Comparison of ENCODE assay signal across 27 mouse cellular contexts in genomic region chr10:64483281-64483680, GRCm38 (mm10).
"Had no signal": no experiment of that assay in that cellular context is flagged by ENCODE, and none has a peak within 500 bp of the region (broad histone marks: within the 10 kb centered on the region; RNA-seq: fewer than 3 reads in every experiment).

No protein-coding gene starts in this region.

- H3K27ac ChIP-seq: kidney, embryonic 15.5 days; limb, embryonic 12.5 days; limb, embryonic 15.5 days; liver, embryonic 12.5 days; liver, embryonic 15.5 days; lung, embryonic 15.5 days; midbrain, embryonic 10.5 days; midbrain, embryonic 13.5 days; neural tube, embryonic 13.5 days; stomach, embryonic 15.5 days had no signal

- H3K4me3 ChIP-seq: kidney, embryonic 15.5 days; limb, embryonic 12.5 days; limb, embryonic 15.5 days; liver, embryonic 12.5 days; liver, embryonic 15.5 days; lung, embryonic 15.5 days; megakaryocyte, embryonic 14.5 days; midbrain, embryonic 10.5 days; midbrain, embryonic 13.5 days; myocyte; neural tube, embryonic 13.5 days; stomach, embryonic 15.5 days had no signal

- DNase-seq: kidney, adult 2 months; kidney, postnatal 10 days; kidney, postnatal 36 days; layer of hippocampus, postnatal 36 days; left cerebral cortex, postnatal 4 days; lung, adult 18-20 months; lung, postnatal 10 days; lung, postnatal 36 days; retina, postnatal 1 day; right cerebral cortex, postnatal 14 days; right cerebral cortex, postnatal 4 days; thymus, adult 2 months; thymus, postnatal 14 days; thymus, postnatal 4 days had no signal

- H3K27me3 ChIP-seq: kidney, embryonic 15.5 days; limb, embryonic 12.5 days; limb, embryonic 15.5 days; liver, embryonic 12.5 days; liver, embryonic 15.5 days; lung, embryonic 15.5 days; megakaryocyte, embryonic 14.5 days; midbrain, embryonic 13.5 days; neural tube, embryonic 13.5 days; stomach, embryonic 15.5 days had no signal

- H3K9me3 ChIP-seq: kidney, embryonic 15.5 days; limb, embryonic 12.5 days; limb, embryonic 15.5 days; liver, embryonic 12.5 days; liver, embryonic 15.5 days; lung, embryonic 15.5 days; midbrain, embryonic 10.5 days; midbrain, embryonic 13.5 days; neural tube, embryonic 13.5 days; stomach, embryonic 15.5 days had no signal

- H3K36me3 ChIP-seq: kidney, embryonic 15.5 days; limb, embryonic 12.5 days; limb, embryonic 15.5 days; liver, embryonic 12.5 days; liver, embryonic 15.5 days; lung, embryonic 15.5 days; midbrain, embryonic 10.5 days; midbrain, embryonic 13.5 days; neural tube, embryonic 13.5 days; stomach, embryonic 15.5 days had no signal

- H3K4me2 ChIP-seq: kidney, embryonic 15.5 days; limb, embryonic 12.5 days; limb, embryonic 15.5 days; liver, embryonic 12.5 days; liver, embryonic 15.5 days; lung, embryonic 15.5 days; midbrain, embryonic 13.5 days; neural tube, embryonic 13.5 days; stomach, embryonic 15.5 days had no signal

- H3K9ac ChIP-seq: kidney, embryonic 15.5 days; limb, embryonic 12.5 days; limb, embryonic 15.5 days; liver, embryonic 12.5 days; liver, embryonic 15.5 days; lung, embryonic 15.5 days; midbrain, embryonic 13.5 days; neural tube, embryonic 13.5 days; stomach, embryonic 15.5 days had no signal

- H3K4me1 ChIP-seq: kidney, embryonic 15.5 days; limb, embryonic 15.5 days; liver, embryonic 12.5 days; liver, embryonic 15.5 days; lung, embryonic 15.5 days; megakaryocyte, embryonic 14.5 days; midbrain, embryonic 10.5 days; midbrain, embryonic 13.5 days; neural tube, embryonic 13.5 days; stomach, embryonic 15.5 days had no signal

- ATAC-seq: liver, embryonic 12.5 days; midbrain, embryonic 13.5 days; midbrain, embryonic 16.5 days had no signal
